Mouse (Mus musculus): ENCODE data around the gene Smok2b.
"Not testable (repeated sequence)": the region's sequence is repeated elsewhere in the genome, so short reads cannot be mapped to it uniquely, and the experiment has no call there.

Smok2b gene

GRCm38 (mm10) chr17:13229957-13230356, at the start of gene Smok2b:
Gene Smok2b (plus strand): TSS chr17:13230257.
- DNase-seq, result not testable (repeated sequence)

GRCm38 (mm10) chr17:13180491-13180890, 49.6 kb upstream of the Smok2b start:
- not testable (repeated sequence) for DNase-seq

DNA sequence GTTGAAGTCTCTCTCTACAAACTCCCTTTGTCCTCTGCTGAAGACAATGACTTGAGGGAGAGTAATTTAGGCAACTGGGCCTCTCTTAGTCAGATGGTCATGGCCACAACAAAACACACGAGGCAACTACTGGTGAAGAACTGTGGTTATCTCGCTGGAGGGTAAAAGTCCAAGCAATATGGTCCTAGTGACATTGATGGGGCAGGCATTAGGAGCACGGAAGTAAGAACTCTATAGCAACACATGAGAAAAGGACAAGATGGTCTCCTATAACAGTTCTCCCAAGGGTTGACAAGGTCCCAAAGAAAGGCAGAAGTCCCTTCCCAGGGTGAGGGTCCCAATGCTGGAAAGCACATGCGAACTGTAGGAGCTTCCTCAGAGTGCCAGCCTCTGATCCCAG, 47.3 kb upstream of the Smok2b start:
- not testable (repeated sequence) for DNase-seq

GRCm38 (mm10) chr17:13184514-13184913, 45.5 kb upstream of the Smok2b start:
- peak in 1 of 2 experiments; percentile 18 for DNase-seq

DNA sequence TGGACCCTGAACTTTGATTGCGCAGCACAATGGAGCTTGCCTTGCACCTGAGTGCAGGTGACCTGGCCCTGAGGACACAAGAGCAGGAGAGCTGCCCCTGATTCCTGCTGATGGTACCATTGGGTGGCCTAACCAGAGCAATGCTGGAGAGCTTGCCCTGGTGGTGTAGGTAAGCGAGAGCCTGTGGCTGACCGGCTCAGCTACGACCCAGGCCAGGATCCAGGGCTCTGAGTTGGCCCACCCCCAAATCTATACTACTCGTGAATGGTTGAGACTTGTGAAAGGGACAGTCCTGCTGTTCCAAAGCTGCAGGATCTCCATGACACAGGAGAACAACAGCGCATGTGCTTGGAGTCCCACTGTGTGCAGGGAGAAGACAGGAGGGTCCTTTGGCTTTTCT, 43.5 kb upstream of the Smok2b start:
- DNase-seq, result not testable (repeated sequence)

- peak; percentile 34 to 54 for DNase-seq
These were observed 42.4 kb upstream of the Smok2b start for GRCm38 (mm10) chr17:13187621-13188020.

DNA sequence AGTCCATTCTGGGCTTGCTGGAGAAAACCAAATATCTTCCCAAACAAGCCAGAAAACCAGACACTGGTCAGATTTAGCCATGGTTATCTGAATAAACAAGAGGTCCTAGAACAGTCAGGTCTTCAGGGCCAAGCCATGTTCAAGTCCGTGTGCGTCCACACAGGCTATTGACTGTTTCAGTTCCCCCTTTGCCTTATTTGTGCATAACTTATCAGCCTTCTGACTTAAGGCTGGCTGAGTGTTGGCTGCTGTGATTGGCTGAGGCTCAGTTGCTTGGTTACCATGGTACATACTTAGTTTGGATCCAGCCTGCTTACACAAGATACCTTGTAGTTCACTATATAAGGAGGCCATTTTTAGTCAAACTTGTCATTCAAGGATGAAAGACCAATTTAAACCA, 41.2 kb upstream of the Smok2b start:
- not testable (repeated sequence) for DNase-seq

- not testable (repeated sequence) for DNase-seq
These were observed 39.0 kb upstream of the Smok2b start for GRCm38 (mm10) chr17:13190836-13191583.

GRCm38 (mm10) chr17:13196486-13196885, 33.6 kb upstream of the Smok2b start:
- peak; percentile 37 to 43 for DNase-seq

GRCm38 (mm10) chr17:13198812-13199211, 31.2 kb upstream of the Smok2b start:
- not testable (repeated sequence) for DNase-seq

GRCm38 (mm10) chr17:13199880-13200409, 30.1 kb upstream of the Smok2b start:
- DNase-seq, result peak; percentile 48 to 61

DNA sequence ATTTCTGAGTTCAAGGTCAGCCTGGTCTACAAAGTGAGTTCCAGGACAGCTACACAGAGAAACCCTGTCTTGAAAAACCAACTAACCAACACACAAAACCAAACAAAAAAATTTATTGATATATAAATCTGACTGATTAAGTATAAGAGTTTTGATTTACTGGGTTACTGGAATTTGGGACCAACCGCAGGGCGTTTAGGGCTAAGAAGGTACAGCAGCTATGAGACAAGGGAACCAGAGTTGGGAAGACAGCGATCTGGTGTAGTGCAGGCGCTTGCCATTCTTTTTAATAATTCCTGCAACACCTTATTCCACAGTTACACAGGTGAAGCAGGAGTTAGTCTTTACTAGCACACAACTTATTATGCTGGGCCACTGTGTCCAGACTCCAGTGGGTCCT, 28.5 kb upstream of the Smok2b start:
- not testable (repeated sequence) for DNase-seq

DNA sequence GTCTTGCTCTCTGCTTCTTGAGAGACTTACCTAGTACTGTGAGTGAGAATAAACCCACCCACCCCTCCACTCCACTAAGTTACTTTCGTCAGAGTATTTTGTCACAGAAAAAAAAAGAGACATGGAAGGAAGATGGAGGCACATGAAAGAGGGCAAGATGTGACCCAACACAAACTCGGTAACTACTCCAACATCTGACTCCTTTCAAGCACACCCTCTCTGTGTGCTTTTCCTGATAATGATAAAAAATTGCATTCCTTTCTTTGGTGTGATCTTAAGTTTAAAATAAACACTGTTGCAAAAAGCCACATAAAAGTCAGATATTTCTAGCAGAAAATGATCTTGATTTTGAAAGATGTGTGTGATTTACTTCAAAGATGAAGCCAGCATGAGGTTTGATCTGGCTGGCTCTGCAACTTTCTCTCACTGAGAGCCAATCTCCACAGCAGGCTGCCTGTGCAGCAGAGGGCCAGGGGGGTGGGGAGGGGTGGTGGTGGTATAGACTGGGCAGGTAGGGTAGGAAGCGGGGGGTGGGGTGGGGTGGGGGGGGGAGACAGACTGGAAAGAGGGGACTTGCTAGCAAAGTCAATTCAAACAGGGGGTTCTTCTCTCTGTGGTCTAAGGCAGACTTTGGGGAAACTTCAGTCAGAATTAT, 27.5 kb upstream of the Smok2b start:
- not testable (repeated sequence) for DNase-seq

- not testable (repeated sequence) for DNase-seq
These were observed 24.8 kb upstream of the Smok2b start for GRCm38 (mm10) chr17:13205247-13205646.

- DNase-seq, result no peak
These were observed 23.6 kb upstream of the Smok2b start for GRCm38 (mm10) chr17:13206491-13206890.

- DNase-seq, result not testable (repeated sequence)
These were observed 21.6 kb upstream of the Smok2b start for GRCm38 (mm10) chr17:13208460-13208859.

DNA sequence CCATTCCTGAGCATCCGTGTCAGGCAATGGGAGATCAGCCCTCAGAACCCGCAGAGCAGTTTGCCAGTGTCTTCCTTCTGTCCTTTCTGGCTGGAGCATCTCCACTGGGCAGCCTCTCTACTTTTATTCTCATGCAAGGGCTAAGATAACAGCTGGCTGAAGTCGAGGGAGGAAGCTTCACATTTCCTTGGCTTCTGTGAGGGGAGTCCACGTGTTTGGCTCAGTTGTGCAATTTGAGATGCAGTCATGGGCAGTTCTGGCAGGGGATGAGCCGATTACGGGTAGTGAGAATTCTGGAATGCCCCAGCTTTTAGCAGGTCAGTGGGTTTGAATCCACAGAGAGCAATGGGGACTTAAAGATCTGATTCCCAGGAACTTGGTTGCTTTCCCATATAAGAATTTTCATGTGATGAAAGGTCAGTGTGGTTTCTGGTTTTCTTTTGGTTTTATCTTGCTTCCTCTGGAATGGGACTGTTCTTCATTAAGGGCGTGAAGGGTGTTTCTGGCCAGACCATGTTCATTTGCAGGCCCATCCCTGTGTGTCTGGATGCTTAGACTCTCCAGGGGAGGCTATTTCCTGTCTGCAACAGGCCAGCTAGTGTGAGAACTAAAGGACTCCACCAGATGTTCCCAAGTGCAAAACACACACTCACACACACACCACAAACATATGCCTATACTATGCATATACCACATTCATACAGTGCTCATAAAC, 17.8 kb upstream of the Smok2b start:
- DNase-seq, result peak in 1 of 2 experiments; percentile 19

DNA sequence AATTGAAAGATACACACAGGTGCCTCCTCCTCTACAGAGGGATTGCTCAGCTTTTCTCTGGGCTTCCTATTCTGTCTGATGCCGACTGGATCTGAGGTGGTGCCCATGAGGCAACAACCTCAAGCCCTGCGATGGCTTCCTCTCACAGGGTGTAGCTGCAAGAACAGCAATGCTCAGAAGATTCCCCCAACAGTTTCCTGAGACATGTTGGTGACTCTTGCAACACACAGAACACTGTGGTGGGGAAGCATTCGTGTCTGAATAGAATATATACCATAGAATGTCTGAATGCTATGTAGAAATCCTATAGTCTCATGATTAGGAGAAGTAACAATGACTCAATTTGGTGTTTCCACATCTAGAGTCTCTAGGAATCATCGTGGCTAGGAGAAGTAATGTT, 15.9 kb upstream of the Smok2b start:
- DNase-seq, result no peak

DNA sequence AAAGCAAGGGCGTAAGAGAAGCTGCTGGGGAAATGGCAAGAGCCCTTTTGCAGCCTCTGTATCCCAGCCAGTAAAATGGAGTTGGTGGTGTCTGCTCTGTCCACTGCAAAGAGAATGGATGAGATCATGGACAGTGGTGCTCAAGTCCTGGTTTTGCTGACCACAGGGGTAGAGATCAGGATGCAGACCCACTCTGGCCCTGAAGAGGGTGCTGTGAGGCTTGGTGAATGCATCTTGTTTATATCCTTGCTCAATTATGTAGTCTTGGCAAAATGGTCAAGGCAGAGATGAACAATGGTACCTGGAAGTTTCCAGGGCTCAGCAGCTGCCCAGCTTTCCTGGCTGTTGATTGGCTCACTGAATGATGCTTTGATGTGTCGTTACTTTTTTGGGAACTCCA, 14.5 kb upstream of the Smok2b start:
- DNase-seq, result peak; percentile 13 to 17

GRCm38 (mm10) chr17:13220888-13221287, 9.2 kb upstream of the Smok2b start, which contains the start of gene Smok2a:
Gene Smok2a (plus strand): TSS chr17:13221188.
- DNase-seq, result no peak

GRCm38 (mm10) chr17:13221921-13222320, 8.1 kb upstream of the Smok2b start:
- DNase-seq, result not testable (repeated sequence)

DNA sequence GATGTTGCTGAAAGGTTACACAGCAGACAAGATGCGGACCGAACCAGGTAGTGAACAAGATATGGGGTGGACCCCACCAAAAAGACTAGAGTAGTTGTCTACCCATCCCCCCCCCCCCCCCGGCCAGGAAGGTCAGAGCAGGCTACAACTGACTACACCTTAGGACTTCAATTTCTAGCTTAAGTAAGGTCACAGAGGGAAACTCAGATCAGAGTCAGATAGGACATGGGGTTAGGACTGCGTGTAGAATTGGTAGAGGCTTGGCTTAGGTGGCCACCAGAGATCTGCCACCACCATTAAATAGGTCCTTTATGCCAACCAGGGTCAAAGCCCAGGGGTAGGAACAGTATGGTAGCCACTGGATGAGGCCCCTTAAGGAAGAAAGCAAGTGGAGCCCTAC, 9.4 kb downstream of the Smok2b start:
- DNase-seq, result not testable (repeated sequence)
